Mouse (Mus musculus): ENCODE measurements around the gene Slc22a3. TPM values are rescaled to one million over a fixed set of nuclear protein-coding genes. Genes with fewer than 3 reads are reported as not detected.

Gene Slc22a3
- total and polyA plus RNA-seq, 3 experiments: not detected

GRCm38 (mm10) chr17:12485657-12486056, 21.8 kb downstream of the Slc22a3 start:
- Histone ChIP-seq H3K4me3 (replicated peaks in 1 of 3; ENCODE audit: low read depth in 2 of 3, low read length in 2 of 3, poor library complexity in 1 of 3) (no peak overlapping the region), H3K27me3 (replicated peaks) (peaks cover 48% of the 10 kb centered on the region), H3K27ac (ENCODE audit: insufficient read depth, low read depth) (no peak overlapping the region), H3K36me3 (replicated peaks in 1 of 2; ENCODE audit: control insufficient read depth in 1 of 2, insufficient read depth in 1 of 2, low read length in 1 of 2) (no peaks in the 10 kb centered on the region), H3K79me2 (replicated peaks; ENCODE audit: control insufficient read depth, extremely low read depth, insufficient read depth, poor library complexity, severe bottlenecking) (no peaks in the 10 kb centered on the region), H3K9me3 (replicated peaks; ENCODE audit: low read length) (no peaks in the 10 kb centered on the region), H3K9ac (ENCODE audit: insufficient read depth, low read depth) (no peak overlapping the region), H3K4me2 (ENCODE audit: insufficient read depth, low read depth, poor library complexity, severe bottlenecking) (no peak overlapping the region), H3K4me1 (ENCODE audit: control insufficient read depth in 1 of 2, insufficient read depth in 2 of 2) (peaks cover 0 to 16% of the 10 kb centered on the region in 2 experiments; a peak in 1 of 4 replicates)
- dilution Hi-C loops (cut with MboI; ENCODE audit: extremely low pct_ligation_motif_present, extremely low pct_unique_long_range_greater_than_20kb, low sequenced_read_pairs): no loop called here
- TF ChIP-seq MAX (IDR thresholded peaks at IDR 0.05; ENCODE audit: low read length) (no peak), ZMIZ1 (IDR thresholded peaks at IDR 0.05; ENCODE audit: low read depth, low read length) (no peak), USF1 (IDR thresholded peaks at IDR 0.05; ENCODE audit: low read depth, low read length) (no peak), JUN (IDR thresholded peaks at IDR 0.05; ENCODE audit: insufficient read depth, low read depth, low read length) (no peak), RAD21 (IDR thresholded peaks at IDR 0.05; ENCODE audit: low read depth, low read length) (no peak), MXI1 (IDR thresholded peaks at IDR 0.05; ENCODE audit: low read depth, low read length) (no peak)
- in situ Hi-C loops (cut with MboI; ENCODE audit: low pct_ligation_motif_present, low pct_unique_long_range_greater_than_20kb, low sequenced_read_pairs): no loop called here
- DNase-seq (ENCODE audit: extremely low read depth): no peak

GRCm38 (mm10) chr17:12479416-12479815, 28.1 kb downstream of the Slc22a3 start:
- no peak overlapping the region for H3K9ac ChIP-seq (ENCODE audit: insufficient read depth, low read depth)
- no peaks in the 10 kb centered on the region for H3K79me2 ChIP-seq (replicated peaks; ENCODE audit: control insufficient read depth, extremely low read depth, insufficient read depth, poor library complexity, severe bottlenecking)
- dilution Hi-C loops (cut with MboI; ENCODE audit: extremely low pct_ligation_motif_present, extremely low pct_unique_long_range_greater_than_20kb, low sequenced_read_pairs): no loop called here
- H3K9me3 ChIP-seq (replicated peaks; ENCODE audit: low read length): no peaks in the 10 kb centered on the region
- DNase-seq (ENCODE audit: extremely low read depth): no peak
- H3K4me3 ChIP-seq (replicated peaks in 1 of 3; ENCODE audit: low read depth in 2 of 3, low read length in 2 of 3, poor library complexity in 1 of 3): no peak overlapping the region
- TF ChIP-seq HCFC1 (IDR thresholded peaks at IDR 0.05; ENCODE audit: low read depth, low read length) (no peak), JUND (conservative IDR thresholded peaks at IDR 0.05; ENCODE audit: low read depth, low read length) (no peak), PAX5 (IDR thresholded peaks at IDR 0.05; ENCODE audit: low read length) (no peak), SMC3 (IDR thresholded peaks at IDR 0.05; ENCODE audit: low read depth, low read length) (no peak), E2F4 (IDR thresholded peaks at IDR 0.05; ENCODE audit: insufficient replicate concordance, low read depth, low read length) (no peak), TBP (conservative IDR thresholded peaks at IDR 0.05; ENCODE audit: low read depth, low read length) (no peak), MAZ (IDR thresholded peaks at IDR 0.05; ENCODE audit: low read depth, low read length) (no peak), NELFE (IDR thresholded peaks at IDR 0.05; ENCODE audit: low read depth, low read length) (no peak), MYC (IDR thresholded peaks at IDR 0.05; ENCODE audit: low read depth, low read length) (no peak), SIN3A (IDR thresholded peaks at IDR 0.05; ENCODE audit: low read length) (no peak), ZC3H11A (IDR thresholded peaks at IDR 0.05; ENCODE audit: low read depth, low read length) (no peak), ZKSCAN1 (IDR thresholded peaks at IDR 0.05; ENCODE audit: borderline replicate concordance, low read depth, low read length) (no peak)
- no peak overlapping the region for H3K27ac ChIP-seq (ENCODE audit: insufficient read depth, low read depth)
- in situ Hi-C loops (cut with MboI; ENCODE audit: low pct_ligation_motif_present, low pct_unique_long_range_greater_than_20kb, low sequenced_read_pairs): no loop called here
- H3K4me1 ChIP-seq (ENCODE audit: control insufficient read depth in 1 of 2, insufficient read depth in 2 of 2): no peaks in the 10 kb centered on the region
- H3K4me2 ChIP-seq (ENCODE audit: insufficient read depth, low read depth, poor library complexity, severe bottlenecking): no peak overlapping the region
- H3K27me3 ChIP-seq (replicated peaks): peaks cover 37% of the 10 kb centered on the region
- no peaks in the 10 kb centered on the region for H3K36me3 ChIP-seq (replicated peaks in 1 of 2; ENCODE audit: control insufficient read depth in 1 of 2, insufficient read depth in 1 of 2, low read length in 1 of 2)
